Mouse (Mus musculus) adrenal gland, postnatal 4 days (tissue): ENCODE data around the gene B3gnt7. TPM values are rescaled to one million over a fixed set of nuclear protein-coding genes. Genes with fewer than 3 reads are reported as not detected.

Experiments used
- DNase-seq, 2 experiments: peaks; one replicate each; pipeline ENCODE4 v3.0.0; 2021 to 2022; ENCODE audit warnings: low spot score in 2 of 2, mixed read lengths in 2 of 2
- long read RNA-seq, 2 experiments: library from polyadenylated mRNA; stranded (forward); transcript quantifications; one replicate each; pipeline ENCODE4 v2.0.0; 2021
- total RNA-seq, 2 experiments: library from RNA; stranded (reverse); gene quantifications; 2 replicates each; pipeline ENCODE4 v1.2.3; 2021

Gene B3gnt7
- total RNA-seq = 1 to 10 TPM in 1 of 2 experiments, under 1 TPM in 1; 0.96 to 2.2 TPM
- long read RNA-seq, experiment 1 = 0 reads
- long read RNA-seq, experiment 2, transcript B3gnt7-201 (2 exons, 2,582 nt) = major isoform, 5 of 5 reads
- long read RNA-seq, experiment 2, partial matches to known transcripts = 0 of 5 reads
- long read RNA-seq, experiment 2, other reads (novel, unspliced or antisense) = 0 of 5 reads

- no peak for DNase-seq
Observed at GRCm38 (mm10) chr1:86302532-86302931, at the start of gene B3gnt7. Gene B3gnt7, plus strand, starts transcription at chr1:86302832.

GRCm38 (mm10) chr1:86253410-86253809 is 49.2 kb upstream of the B3gnt7 start:
- DNase-seq = no peak

- DNase-seq = no peak
Observed at GRCm38 (mm10) chr1:86256311-86256710, 46.3 kb upstream of the B3gnt7 start.

GRCm38 (mm10) chr1:86257228-86257627 is 45.4 kb upstream of the B3gnt7 start:
- DNase-seq = no peak

GRCm38 (mm10) chr1:86258171-86258824 is 44.3 kb upstream of the B3gnt7 start:
- DNase-seq = no peak

- no peak for DNase-seq
Observed at GRCm38 (mm10) chr1:86263564-86264339, 38.9 kb upstream of the B3gnt7 start.

GRCm38 (mm10) chr1:86265060-86265459 is 37.6 kb upstream of the B3gnt7 start:
- DNase-seq = no peak

- DNase-seq = no peak
Observed at GRCm38 (mm10) chr1:86268492-86269189, 34.0 kb upstream of the B3gnt7 start.

GRCm38 (mm10) chr1:86269190-86269508 is 33.5 kb upstream of the B3gnt7 start:
- no peak for DNase-seq

GRCm38 (mm10) chr1:86271707-86272106 is 30.9 kb upstream of the B3gnt7 start:
- DNase-seq = no peak

GRCm38 (mm10) chr1:86277055-86277454 is 25.6 kb upstream of the B3gnt7 start:
- no peak for DNase-seq

- DNase-seq = no peak
Observed at GRCm38 (mm10) chr1:86281781-86282536, 20.7 kb upstream of the B3gnt7 start.

- DNase-seq = no peak
Observed at GRCm38 (mm10) chr1:86284101-86284500, 18.5 kb upstream of the B3gnt7 start.

GRCm38 (mm10) chr1:86285295-86285694 is 17.3 kb upstream of the B3gnt7 start:
- DNase-seq = no peak

- DNase-seq = no peak
Observed at GRCm38 (mm10) chr1:86287473-86287872, 15.2 kb upstream of the B3gnt7 start.

GRCm38 (mm10) chr1:86290452-86290851 is 12.2 kb upstream of the B3gnt7 start:
- no peak for DNase-seq

GRCm38 (mm10) chr1:86293091-86293490 is 9.5 kb upstream of the B3gnt7 start:
- DNase-seq = no peak

- no peak for DNase-seq
Observed at GRCm38 (mm10) chr1:86293868-86294267, 8.8 kb upstream of the B3gnt7 start.

GRCm38 (mm10) chr1:86294472-86294871 is 8.2 kb upstream of the B3gnt7 start:
- no peak for DNase-seq

GRCm38 (mm10) chr1:86300093-86300492 is 2.5 kb upstream of the B3gnt7 start:
- DNase-seq = no peak

GRCm38 (mm10) chr1:86300731-86301130 is 1.9 kb upstream of the B3gnt7 start:
- DNase-seq = no peak
